Mouse (Mus musculus): ENCODE results near the gene Atf6.

Atf6 gene

GRCm38 (mm10) chr1:170845448-170846307 lies 21.9 kb downstream of the Atf6 start:
- peak in 1 of 2 experiments; percentile 30 for DNase-seq (ENCODE audit: low spot score in 2 of 2)

DNA sequence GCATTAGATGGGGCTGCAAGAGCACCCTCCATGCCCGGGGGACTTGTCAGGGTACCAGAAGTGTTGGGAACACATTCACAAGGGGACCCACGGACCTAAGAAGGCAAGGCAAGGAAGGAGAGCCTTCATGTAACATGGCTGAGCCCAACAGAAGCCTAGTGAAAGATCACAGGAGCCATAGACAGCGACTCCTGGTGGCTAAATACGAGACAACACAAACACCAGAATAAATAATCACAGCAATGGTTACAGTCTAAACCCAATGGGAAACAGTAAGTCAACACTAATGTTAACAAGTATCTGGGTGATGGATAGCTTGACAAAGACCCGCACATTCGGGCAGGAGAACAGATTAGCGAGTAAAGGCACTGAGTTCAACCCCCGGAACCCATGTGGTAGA lies 23.2 kb downstream of the Atf6 start:
- DNase-seq (ENCODE audit: low spot score in 2 of 2) = peak in 1 of 2 experiments; percentile 40

DNA sequence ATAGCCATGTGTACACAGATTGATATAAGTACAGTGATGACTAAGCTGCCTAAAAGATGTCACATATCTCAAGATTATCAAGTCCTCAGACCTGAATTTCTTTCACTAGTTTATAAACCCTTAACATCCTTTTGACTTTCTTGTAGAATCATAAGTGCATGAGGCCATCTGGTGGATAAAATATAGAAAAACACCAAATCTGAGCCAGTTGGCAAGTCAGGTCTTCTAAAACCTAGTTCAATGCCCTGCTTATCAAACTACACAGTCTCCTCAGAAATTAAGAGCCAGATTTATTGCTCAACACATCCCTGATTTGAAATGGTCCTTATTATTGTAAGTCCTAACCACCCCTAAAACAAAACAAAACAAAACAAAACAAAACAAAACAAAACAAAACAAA lies 27.9 kb downstream of the Atf6 start:
- DNase-seq (ENCODE audit: low spot score in 2 of 2) = no peak

GRCm38 (mm10) chr1:170834756-170835155 lies 32.8 kb downstream of the Atf6 start:
- no peak for DNase-seq (ENCODE audit: low spot score in 2 of 2)

DNA sequence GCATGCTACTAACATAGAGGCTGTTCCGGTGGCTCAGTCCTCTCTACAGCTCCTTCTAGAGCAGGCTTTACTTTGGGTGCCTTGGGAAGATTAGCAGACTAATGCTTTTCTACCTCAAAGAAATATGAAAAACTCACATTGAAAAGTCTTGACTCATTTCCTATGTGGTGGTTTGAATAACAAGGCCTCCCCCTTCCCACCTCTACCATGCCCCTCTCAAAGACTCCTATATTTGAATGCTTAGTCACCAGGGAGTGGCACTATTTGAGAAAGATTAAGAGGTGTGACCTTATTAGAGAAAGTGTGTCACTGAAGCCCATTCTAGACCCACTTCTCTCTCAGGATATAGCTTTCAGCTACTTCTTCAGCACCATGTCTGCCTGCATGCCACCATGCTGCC lies 37.8 kb downstream of the Atf6 start:
- DNase-seq (ENCODE audit: low spot score in 2 of 2) = no peak

GRCm38 (mm10) chr1:170829344-170829743 lies 38.2 kb downstream of the Atf6 start:
- no peak for DNase-seq (ENCODE audit: low spot score in 2 of 2)

DNA sequence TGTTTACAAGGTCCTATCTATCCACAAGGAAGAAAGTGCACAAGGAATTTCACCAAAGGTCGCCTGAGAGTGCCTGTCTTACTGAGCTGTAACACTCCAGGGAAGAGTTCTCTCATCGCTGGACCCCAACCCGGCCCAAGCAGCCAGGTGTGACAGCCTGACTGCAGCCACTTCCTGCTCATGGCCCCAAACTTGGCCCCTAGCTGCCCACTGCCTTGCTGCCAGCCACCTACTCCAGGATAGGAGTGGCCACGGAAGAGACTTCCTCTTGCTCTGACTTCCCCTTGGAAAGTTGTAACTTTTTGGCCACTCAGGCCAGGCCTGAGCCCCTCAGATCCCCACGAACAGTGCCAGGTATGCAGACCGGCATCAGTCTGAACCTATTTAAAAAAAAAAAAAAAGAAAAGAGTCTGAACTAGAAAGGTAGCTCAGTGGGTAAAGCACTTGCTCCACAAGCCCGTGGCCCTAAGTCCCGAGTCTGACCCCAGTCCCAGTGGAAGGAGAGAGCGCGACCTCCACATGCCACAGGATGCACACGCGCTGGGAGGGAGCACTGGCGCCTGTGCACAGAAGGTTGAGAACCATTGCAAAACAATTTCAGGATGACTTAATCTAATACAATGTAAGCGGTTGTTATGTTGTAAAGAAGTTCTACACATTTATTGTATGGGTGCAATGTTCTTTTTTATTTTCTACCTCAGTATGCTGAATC lies 47.3 kb downstream of the Atf6 start:
- DNase-seq (ENCODE audit: low spot score in 2 of 2) = no peak

- no peak for DNase-seq (ENCODE audit: low spot score in 2 of 2)
These were observed 52.1 kb downstream of the Atf6 start for GRCm38 (mm10) chr1:170815287-170816004.

GRCm38 (mm10) chr1:170812822-170813221 lies 54.7 kb downstream of the Atf6 start:
- DNase-seq (ENCODE audit: low spot score in 2 of 2) = no peak

- DNase-seq (ENCODE audit: low spot score in 2 of 2) = no peak
These were observed 59.8 kb downstream of the Atf6 start for GRCm38 (mm10) chr1:170807600-170808270.

GRCm38 (mm10) chr1:170804721-170805120 lies 62.9 kb downstream of the Atf6 start:
- DNase-seq (ENCODE audit: low spot score in 2 of 2) = no peak

GRCm38 (mm10) chr1:170802669-170803068 lies 64.9 kb downstream of the Atf6 start:
- no peak for DNase-seq (ENCODE audit: low spot score in 2 of 2)

DNA sequence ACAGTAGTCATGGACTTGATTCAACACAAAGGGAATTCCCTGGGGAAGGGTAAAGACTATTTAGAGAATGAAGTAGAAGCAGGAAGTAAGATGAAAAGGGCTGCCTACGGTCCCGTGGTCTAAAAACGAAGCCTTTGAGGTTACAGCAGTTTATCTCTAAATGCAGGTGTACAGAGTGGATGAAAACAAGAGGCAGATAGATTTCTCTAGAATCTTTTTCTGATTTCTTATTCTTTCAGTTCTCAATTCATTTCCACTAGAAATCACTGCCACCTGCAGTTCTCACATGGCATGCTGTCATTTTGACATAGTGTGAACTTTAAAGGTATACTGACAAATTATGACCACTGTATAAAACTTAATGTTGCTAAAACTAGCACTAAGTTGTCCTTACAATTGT lies 66.9 kb downstream of the Atf6 start:
- no peak for DNase-seq (ENCODE audit: low spot score in 2 of 2)

- DNase-seq (ENCODE audit: low spot score in 2 of 2) = no peak
These were observed 71.7 kb downstream of the Atf6 start for GRCm38 (mm10) chr1:170795741-170796347.

DNA sequence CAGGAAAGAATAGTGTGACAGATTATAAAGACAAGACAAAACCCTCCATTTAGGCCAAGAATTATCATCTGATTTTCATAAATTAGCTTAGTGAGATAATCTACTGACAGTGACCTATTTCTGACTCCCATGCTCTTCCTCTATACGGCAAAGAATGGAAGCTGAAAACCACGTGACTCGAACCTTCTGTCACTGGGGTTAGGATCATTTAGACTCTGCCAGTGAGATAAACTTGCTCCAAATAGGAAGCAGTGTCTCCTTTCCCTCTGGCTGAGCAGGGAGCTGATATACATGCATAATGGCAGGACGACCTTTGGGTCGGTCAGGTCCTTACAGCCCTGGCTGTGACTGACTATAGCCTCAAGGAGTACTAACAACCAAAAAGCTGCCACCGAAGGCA lies 76.0 kb downstream of the Atf6 start:
- DNase-seq (ENCODE audit: low spot score in 2 of 2) = no peak

- DNase-seq (ENCODE audit: low spot score in 2 of 2) = no peak
These were observed 76.6 kb downstream of the Atf6 start for GRCm38 (mm10) chr1:170791001-170791400.

DNA sequence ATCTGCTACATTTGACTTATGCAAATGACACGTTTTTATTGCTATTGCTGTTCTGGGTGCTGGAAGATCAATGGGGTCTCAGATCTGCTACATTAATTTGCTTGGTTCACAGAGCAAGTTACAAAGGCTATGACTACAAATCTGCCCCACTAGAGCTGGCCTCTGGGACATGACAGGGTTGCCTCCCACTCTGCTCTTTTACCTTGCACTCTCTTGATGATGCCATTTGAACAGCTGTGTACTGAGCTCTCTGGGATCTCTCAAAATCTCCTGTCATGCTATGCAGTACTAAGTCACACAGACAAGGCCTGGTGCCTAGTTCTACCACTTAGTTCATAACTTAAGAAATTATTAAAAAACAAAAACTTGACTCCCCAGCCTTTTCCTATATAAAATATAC lies 79.9 kb downstream of the Atf6 start:
- DNase-seq (ENCODE audit: low spot score in 2 of 2) = no peak

DNA sequence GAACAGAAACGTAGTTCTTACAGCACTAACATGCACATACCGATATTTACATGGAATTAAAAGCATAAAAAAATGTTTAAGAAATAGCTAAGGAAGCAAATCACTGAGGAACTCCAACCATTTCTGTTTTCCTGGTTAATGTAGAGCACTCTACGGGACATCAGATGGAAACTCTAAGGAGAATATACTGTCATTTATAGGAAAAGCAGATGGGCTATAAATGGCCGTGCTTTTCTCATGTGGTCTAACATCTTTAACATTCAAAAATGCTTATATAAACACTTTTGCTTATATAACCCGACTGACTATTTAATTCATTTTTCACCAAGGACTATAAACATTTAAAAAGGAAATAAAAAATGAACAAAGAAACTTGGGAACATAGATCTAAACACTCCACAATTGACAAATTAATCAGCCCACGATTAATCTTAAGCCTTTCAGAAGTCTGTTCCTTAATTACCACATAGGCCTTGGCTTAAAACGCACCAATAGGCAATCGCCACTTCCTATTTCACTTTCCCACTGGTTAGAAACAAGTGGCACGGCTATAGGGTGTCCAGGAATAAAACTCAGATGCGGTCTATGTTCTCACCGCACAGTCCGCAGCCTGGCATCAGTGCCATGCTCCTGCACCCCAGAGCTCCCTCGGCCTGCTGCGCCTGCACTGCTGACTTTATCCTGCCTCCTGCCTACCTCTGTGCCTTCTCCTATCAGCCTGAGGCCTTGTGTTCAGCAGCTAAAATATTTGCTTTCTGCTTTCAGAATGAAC lies 80.8 kb downstream of the Atf6 start:
- DNase-seq (ENCODE audit: low spot score in 2 of 2) = no peak

- no peak for DNase-seq (ENCODE audit: low spot score in 2 of 2)
These were observed 89.9 kb downstream of the Atf6 start for GRCm38 (mm10) chr1:170777688-170778087.

GRCm38 (mm10) chr1:170774431-170774830 lies 93.1 kb downstream of the Atf6 start:
- no peak for DNase-seq (ENCODE audit: low spot score in 2 of 2)

GRCm38 (mm10) chr1:170773506-170773905 lies 94.1 kb downstream of the Atf6 start:
- no peak for DNase-seq (ENCODE audit: low spot score in 2 of 2)

Data from spleen, postnatal 10 days (tissue).